In genomic region chr14:17632887-17633522, GRCm38 (mm10) we compare ENCODE assay signal across 9 mouse cellular contexts. TPM values are rescaled to one million over a fixed set of nuclear protein-coding genes. Genes with fewer than 3 reads are reported as not detected.
DNase-seq lines count a peak whose midpoint lies in the region; ATAC-seq lines count a peak whose summit lies in the region.
"Had no signal": no experiment of that assay in that cellular context is flagged by ENCODE, and none has a peak within 500 bp of the region (broad histone marks: within the 10 kb centered on the region; RNA-seq: fewer than 3 reads in every experiment).

No protein-coding gene starts in this region.

- intact Hi-C loops in heart, postnatal 10 days (cut with DNase I) = no loop called here

- H3K9me3 ChIP-seq in forebrain, embryonic 14.5 days (replicated peaks; ENCODE audit: control insufficient read depth, low read length) = no peaks in the 10 kb centered on the region
- no peaks in the 10 kb centered on the region for H3K9me3 ChIP-seq in lung, embryonic 16.5 days (ENCODE audit: control insufficient read depth, low read length)

- no peaks in the 10 kb centered on the region for H3K36me3 ChIP-seq in forebrain, embryonic 14.5 days (ENCODE audit: control insufficient read depth, insufficient read depth, low read length)
- H3K36me3 ChIP-seq in lung, embryonic 16.5 days (ENCODE audit: control insufficient read depth, insufficient read depth, low read length) = no peaks in the 10 kb centered on the region

- H3K4me2 ChIP-seq in forebrain, embryonic 14.5 days (ENCODE audit: low read length) = peak overlapping the region; percentile 25; the same call in 1 of the 2 replicates
- H3K4me2 ChIP-seq in lung, embryonic 16.5 days (ENCODE audit: low read depth, low read length) = peak overlapping the region; percentile 37

- no peak overlapping the region for H3K27ac ChIP-seq in forebrain, embryonic 14.5 days (ENCODE audit: low read depth, low read length)
- no peak overlapping the region for H3K27ac ChIP-seq in lung, embryonic 16.5 days (ENCODE audit: low read length)

- H3K27me3 ChIP-seq in forebrain, embryonic 14.5 days (replicated peaks; ENCODE audit: control insufficient read depth, insufficient read depth, low read length) = no peaks in the 10 kb centered on the region
- H3K27me3 ChIP-seq in lung, embryonic 16.5 days (ENCODE audit: control insufficient read depth, insufficient read depth, low read depth, low read length) = no peaks in the 10 kb centered on the region

- peak; percentile 7 to 8 for DNase-seq in thymus, adult 18-20 months
- DNase-seq in thymus, postnatal 0 days (ENCODE audit: low spot score) = no peak
- no peak for DNase-seq in forebrain, embryonic 14.5 days (ENCODE audit: low spot score)
- DNase-seq in heart, postnatal 10 days = peak; percentile 83 to 86
- peak; percentile 88 for DNase-seq in kidney, postnatal 14 days
- peak; percentile 70 for DNase-seq in ovary, postnatal 36 days (ENCODE audit: low spot score)

- H3K4me1 ChIP-seq in forebrain, embryonic 14.5 days (ENCODE audit: control insufficient read depth, insufficient read depth, low read length) = no peaks in the 10 kb centered on the region
- H3K4me1 ChIP-seq in lung, embryonic 16.5 days (replicated peaks; ENCODE audit: control insufficient read depth, insufficient read depth, low read length) = peaks cover 5% of the 10 kb centered on the region; the same call in 1 of the 2 replicates

- WGBS in forebrain, embryonic 14.5 days = 9% methylated on average over 19 of the region's 19 CpGs
- WGBS in lung, embryonic 16.5 days = 6% methylated on average over 19 of the region's 19 CpGs

- no peak overlapping the region for H3K4me3 ChIP-seq in forebrain, embryonic 14.5 days (ENCODE audit: low read depth, low read length)
- no peak overlapping the region for H3K4me3 ChIP-seq in lung, embryonic 16.5 days (ENCODE audit: low read length)

- H3K9ac ChIP-seq in forebrain, embryonic 14.5 days (ENCODE audit: low read length) = no peak overlapping the region
- no peak overlapping the region for H3K9ac ChIP-seq in lung, embryonic 16.5 days (ENCODE audit: low read length)

- peak; percentile 37; the same call in 1 of the 2 replicates for ATAC-seq in forebrain, embryonic 14.5 days
- ATAC-seq in lung, embryonic 16.5 days (ENCODE audit: low read depth) = peak; percentile 77
- no peak for ATAC-seq in activated CD4-positive, CD25-positive, alpha-beta regulatory T cell, adult 4 months

RNA-seq across cellular contexts. Expression of gene Thrb, which starts 27.1 kb away (rescaled TPM):
- polyA plus RNA-seq in thymus, postnatal 0 days (2015; fragmentation: Nextera tagmentation; extraction: Ambion mirVana) = 0.75 and 0.77 TPM in 2 replicates
- polyA plus RNA-seq in forebrain, embryonic 14.5 days (2014; fragmentation: Nextera tagmentation; extraction: Ambion mirVana) = 0.73 and 1.2 TPM in 2 replicates
- 10 to 100 TPM in 1 of 2 experiments, 1 to 10 TPM in 1; 8.6 to 10.9 TPM for total RNA-seq in heart, postnatal 10 days (2021)
- polyA plus RNA-seq in lung, embryonic 16.5 days (2015; fragmentation: Nextera tagmentation; extraction: Ambion mirVana) = 1.5 and 1.7 TPM in 2 replicates
- polyA plus RNA-seq in activated CD4-positive, CD25-positive, alpha-beta regulatory T cell, adult 4 months (2017; shearing (Covaris generic)) = 1 to 10 TPM; 1.7 to 2.6 TPM
- total RNA-seq: MEL had no signal

Comparison
In these comparisons a context has a peak if more than half of its experiments do, and no peak if none do; other contexts are left out.
1. DNase-seq: peak in thymus, adult 18-20 months (2 of 2), heart, postnatal 10 days (2 of 2), kidney, postnatal 14 days (single experiment) and ovary, postnatal 36 days (single experiment); none in thymus, postnatal 0 days (single experiment) and forebrain, embryonic 14.5 days (single experiment).